Mouse (Mus musculus): Measurements from ENCODE around the gene Bpifa5.
"Not testable (repeated sequence)": the region's sequence is repeated elsewhere in the genome, so short reads cannot be mapped to it uniquely, and the experiment has no call there.

The Bpifa5 gene

DNA sequence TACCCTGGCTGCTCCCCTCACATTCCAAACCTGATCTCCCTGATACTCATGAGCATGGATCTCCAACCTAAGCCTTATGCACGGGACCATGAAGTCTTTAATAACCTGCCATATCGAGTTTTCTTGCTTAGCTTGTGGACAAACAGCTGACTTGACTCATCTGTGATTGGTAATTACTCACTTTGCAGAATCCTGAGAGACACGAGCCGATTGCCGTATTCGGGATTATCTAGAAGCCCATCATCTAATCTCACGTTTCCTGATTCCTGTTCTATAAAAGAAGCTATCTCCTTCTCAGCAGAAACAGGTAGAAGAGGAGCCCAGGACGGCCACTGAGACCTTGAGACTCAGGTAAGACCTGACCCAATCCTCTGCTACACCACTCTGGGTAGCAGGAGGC lies at the start of gene Bpifa5:
Gene Bpifa5 (plus strand): TSS at position 301 of the 400 bp plus-strand sequence.
- DNase-seq (ENCODE audit: extremely low read depth, low read depth): no peak

DNA sequence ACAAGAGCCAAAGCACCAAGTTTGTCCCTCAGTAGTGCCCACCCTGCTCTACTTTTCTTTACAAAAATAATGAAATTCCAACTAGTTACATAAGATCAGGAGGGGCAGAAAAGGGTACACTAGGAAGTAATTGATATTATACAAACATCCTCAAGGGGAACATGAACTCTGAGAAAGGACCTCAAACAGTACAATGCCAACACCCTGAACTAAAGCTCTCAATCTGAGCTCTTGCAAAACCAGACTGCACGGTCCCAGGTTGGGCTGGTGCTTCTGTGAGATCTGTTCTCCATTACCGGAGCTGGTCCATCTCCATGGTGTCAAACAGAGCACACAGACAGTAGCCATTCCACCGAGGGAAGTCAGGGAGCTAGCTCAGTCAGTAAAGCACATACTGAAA lies 45.0 kb upstream of the Bpifa5 start:
- no peak for DNase-seq (ENCODE audit: extremely low read depth, low read depth)

DNA sequence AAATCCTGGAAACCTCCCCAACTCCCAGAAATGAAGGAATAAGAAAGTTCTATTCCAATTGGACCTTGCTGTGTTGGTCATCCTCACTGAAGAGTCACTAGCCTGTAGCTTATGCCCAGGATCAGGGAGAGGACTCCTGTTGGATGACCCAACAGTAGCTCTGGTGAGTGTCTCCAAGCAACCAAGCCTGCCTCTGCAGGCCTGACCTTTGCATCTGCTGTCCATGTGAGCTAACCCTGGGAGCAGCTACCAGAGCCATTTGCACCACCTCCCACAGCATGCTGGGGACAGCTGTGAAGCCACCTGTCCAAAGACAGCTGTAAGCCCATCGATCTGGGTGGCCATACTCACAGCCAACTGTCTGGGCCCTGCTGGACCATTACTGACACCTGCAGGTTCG lies 32.3 kb upstream of the Bpifa5 start, which contains the start of gene Bpifa3:
Gene Bpifa3 (plus strand): TSS at position 217 of the 400 bp plus-strand sequence.
- no peak for DNase-seq (ENCODE audit: extremely low read depth, low read depth)

DNA sequence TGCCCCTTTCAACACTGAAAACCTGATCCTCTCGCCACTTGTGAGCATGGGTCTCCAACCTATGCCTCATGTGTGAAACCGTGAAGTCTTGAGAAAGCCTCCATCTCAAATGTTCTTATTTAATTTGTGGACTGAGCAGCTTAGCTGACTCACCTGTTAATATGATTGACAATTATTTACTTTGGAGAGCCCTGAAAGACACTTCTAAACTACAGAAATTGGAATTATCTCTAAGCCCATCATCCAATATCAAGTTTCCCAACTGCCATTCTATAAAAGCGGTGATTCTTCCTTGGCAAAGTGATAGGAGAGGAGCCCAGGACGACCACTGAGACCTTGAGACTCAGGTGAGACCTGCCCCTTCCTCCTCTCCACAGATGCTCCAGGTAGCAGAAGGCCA lies 19.8 kb upstream of the Bpifa5 start, which contains the start of gene Bpifa1:
Gene Bpifa1 (plus strand): TSS at position 301 of the 400 bp plus-strand sequence.
- DNase-seq (ENCODE audit: extremely low read depth, low read depth): no peak

DNA sequence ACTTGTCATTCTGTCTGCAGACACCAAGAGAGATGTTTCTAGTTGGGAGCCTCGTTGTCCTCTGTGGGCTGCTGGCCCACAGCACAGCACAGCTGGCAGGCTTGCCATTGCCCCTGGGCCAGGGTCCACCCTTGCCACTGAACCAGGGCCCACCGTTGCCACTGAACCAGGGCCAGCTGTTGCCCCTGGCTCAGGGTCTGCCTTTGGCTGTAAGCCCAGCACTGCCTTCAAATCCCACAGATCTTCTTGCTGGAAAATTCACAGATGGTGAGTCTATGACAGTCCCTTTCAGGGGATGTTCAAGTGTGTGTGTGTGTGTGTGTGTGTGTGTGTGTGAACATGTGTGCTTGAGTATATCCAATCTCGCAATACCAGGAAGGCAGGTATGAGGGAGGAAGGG lies 18.7 kb upstream of the Bpifa5 start:
- no peak for DNase-seq (ENCODE audit: extremely low read depth, low read depth)

DNA sequence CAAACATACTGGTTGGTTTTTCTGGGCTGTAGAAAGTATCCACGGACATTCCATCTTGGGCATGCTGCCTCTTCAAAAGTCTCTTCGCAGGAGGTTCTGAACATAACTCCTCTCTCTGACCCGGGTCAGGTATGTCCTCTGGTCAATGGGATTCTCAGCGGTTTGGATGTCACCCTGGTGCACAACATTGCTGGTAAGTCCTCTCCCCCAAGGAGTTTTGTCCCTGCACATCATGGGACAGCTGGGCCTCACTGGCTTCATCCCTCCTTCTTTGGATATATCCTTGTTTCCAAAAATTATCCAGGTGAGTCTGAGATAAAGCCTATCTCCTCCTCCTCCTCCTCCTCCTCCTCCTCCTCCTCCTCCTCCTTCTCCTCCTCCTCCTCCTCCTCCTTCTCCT lies 14.9 kb upstream of the Bpifa5 start:
- DNase-seq (ENCODE audit: extremely low read depth, low read depth): no peak

DNA sequence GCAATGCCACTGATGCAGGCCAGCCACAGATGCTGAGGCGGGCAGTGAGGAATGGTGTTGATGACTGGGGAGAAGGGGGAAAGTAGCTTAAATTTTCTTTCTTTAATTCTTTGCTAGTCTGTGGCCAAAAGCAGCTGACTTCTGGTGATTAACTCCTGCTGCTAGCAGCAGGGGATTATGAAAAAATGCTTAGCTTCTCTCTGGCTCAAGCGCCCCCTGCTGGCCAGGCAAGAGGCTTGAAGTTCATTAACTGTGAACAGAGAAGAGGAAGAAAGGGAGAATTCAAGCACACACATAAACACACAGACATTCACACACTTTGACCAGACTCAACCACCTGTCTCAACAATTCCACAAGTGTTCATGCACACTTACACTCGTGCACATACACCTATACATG lies 4.0 kb upstream of the Bpifa5 start:
- no peak for DNase-seq (ENCODE audit: extremely low read depth, low read depth)

DNA sequence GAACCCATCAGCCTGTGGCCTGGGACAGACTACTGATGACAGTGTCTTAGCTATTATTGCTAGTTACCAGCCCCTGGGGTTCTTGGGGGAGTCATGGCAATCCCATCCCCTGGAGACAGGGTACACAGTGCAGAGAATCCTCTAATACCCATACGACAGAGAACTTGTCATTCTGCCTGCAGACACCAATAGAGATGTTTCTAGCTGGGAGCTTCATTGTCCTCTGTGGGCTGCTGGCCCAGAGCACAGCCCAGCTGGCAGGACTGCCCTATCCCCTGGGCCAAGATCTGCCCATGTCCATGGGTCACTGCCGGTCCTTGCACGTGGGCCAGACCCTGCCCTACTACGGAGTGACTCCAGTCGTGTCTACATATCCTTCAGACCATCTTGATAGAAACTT lies 899 bp downstream of the Bpifa5 start:
- DNase-seq (ENCODE audit: extremely low read depth, low read depth): no peak

DNA sequence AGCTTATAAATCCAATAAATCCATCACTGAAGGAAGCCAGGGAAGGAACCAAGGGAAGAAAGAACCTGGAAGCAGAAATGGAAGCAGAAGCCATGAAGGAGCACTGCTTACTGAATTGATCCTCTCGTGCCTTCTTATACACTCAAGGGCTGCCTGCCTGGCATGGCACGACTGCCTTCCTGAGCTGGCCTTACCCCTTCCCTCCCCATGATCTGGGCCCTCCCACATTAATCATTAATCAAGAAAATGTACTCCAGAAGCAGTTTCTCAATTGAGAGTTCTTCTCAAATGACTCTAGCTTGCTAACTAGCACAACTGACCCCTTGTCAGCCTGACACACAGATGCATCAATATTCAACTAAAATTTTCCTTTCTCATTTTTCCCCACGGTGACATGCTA lies 6.8 kb downstream of the Bpifa5 start:
- no peak for DNase-seq (ENCODE audit: extremely low read depth, low read depth)

DNA sequence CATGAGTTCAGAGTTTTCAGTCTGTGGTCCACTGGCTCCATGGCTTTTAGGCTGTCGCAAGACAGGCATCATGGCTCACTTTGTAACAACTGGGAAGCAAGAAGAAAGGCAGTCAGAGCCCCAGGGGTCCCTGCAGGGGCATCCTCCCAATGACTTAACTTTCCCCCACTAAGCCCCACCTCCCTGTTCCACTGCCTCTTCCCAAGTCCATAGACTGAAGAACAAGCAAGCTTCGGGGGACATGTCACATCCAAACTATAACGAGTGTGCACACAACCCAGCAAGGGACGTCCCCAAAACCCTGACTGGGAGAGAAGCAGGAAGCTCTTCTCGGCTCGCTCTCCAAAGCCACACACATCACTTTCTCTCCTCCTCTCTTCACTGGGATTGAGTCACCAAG lies 9.2 kb downstream of the Bpifa5 start:
- DNase-seq (ENCODE audit: extremely low read depth, low read depth): no peak

DNA sequence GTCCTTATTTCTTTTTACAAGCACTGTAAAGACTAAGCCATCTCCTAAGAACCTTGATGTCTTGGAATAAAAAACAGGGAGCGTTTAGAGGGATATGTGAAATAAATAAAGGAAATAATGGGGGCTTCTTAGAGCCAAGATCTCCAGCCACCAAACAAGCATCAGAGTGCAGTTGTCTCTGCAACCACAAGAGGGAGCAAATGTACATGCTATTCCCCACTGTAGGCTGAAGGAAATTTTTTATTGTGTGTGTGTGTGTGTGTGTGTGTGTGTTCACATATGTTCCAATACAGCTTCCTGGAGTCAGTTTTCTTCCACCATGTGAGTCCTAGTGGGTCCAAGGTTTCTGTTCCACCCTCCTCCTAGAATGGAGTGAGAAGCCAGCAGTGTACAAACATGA lies 10.9 kb downstream of the Bpifa5 start:
- DNase-seq (ENCODE audit: extremely low read depth, low read depth): peak; percentile 6

DNA sequence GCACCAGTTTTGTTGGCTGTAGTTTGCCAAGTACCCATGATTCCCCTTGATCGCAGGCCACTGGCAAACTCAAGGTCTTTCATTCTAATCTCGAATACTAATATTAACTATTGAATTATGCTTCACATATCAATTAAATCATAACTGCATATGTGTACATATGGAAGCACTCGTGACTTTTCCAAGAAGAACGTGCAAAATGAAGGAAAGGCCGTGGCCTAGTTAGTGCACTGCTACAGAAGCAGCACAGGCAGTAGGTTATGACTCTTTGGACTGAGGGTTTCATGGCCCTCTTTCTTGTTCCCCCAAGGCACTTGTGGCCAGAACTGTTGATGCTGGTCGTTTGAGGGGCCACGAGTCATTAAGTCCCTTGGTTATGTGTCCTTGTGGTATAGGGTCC lies 19.5 kb downstream of the Bpifa5 start:
- not testable (repeated sequence) for DNase-seq (ENCODE audit: extremely low read depth, low read depth)

DNA sequence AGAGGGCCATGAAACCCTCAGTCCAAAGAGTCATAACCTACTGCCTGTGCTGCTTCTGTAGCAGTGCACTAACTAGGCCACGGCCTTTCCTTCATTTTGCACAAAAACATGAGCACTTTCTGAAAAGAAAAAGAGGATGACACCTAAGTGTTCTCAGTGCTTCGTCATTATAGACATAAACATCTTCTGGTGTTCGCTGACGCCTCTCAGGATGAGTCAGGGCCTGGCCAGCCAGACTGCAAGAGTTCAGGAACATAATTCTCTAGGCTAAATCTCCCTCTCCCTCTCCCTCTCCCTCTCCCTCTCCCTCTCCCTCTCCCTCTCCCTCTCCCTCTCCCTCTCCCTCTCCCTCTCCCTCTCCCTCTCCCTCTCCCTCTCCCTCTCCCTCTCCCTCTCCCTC lies 20.7 kb downstream of the Bpifa5 start:
- DNase-seq (ENCODE audit: extremely low read depth, low read depth): not testable (repeated sequence)

DNA sequence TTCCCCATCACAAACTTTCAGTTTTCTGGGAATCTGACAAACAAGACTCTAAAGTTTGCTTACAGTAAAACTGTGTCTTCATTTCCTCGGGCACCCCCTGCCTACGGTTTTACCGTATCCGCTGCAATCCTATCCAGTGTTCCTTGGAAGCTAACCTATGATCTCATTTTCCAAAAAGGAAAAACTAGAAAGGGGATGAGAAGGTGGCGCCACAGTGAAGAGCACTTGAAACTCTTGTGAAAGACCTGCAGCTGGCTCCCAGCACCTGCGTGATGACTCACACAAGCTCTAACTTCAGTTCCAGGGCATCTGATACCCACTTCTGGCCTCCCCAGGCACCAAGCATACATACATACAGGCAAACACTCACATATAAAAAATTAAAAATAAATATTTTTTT lies 22.9 kb downstream of the Bpifa5 start:
- no peak for DNase-seq (ENCODE audit: extremely low read depth, low read depth)

DNA sequence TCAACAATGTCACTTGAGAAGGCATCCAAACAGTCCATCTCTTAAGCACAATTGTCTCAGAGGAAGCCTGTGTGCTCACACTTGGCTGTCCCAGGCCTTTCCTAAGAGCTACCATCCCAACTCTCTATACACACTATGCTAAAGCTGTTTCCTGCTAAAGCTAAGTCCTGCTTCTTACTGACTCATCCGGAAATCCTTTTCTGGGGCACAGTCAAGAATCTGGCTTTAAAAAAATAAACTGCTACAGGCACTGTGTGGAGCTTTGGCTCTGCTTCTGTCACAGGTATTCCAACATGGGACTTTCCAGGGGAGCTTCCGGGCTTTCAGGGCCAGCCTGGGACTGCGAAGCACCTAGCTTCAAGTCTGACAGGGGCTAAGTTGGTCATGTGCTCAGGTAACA lies 23.3 kb downstream of the Bpifa5 start:
- DNase-seq (ENCODE audit: extremely low read depth, low read depth): no peak

DNA sequence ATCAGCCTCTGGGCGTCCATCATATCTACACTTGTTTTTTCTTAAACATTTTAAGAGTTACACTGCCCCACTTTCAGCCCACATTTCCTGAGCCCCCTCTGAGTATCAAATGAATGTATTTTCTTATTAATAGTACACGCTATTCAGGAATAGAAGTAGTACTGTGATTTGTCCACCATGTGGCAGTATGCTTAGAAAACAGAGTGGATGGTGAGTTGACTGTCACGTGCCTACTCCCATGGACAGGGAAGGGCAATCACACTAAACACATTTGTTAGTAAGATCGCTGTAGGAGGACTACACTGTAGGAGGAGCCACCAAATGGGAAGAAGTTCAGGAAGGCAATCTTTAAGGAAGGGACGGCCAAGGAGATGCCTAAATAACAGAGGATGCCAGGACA lies 25.1 kb downstream of the Bpifa5 start:
- no peak for DNase-seq (ENCODE audit: extremely low read depth, low read depth)

DNA sequence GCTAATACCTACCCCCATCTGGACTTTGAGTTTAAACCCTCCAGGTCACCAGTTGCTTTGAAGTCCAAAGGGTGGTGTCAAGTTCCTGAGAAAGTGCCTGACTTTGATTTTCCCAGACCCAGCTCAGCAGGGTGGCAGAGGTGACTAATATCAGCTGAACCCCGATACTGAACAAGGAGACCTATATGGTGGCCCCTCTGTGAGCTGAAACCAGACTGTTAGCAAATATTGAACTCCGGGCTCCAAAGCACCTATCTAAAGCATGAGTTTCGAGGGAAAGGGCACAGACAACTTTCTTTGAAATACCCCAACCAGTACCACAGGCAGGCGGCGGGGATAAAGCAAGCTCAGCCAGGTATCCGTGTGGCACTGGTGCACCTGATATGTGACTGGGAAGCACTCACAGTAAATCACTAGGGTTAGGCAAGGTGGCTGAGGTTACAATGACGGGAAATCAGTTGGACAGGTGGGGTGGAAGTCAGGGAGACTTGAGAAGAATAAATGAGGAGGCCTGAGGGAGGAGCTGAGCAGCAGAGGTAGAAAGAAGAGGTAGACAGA lies 27.5 kb downstream of the Bpifa5 start:
- DNase-seq (ENCODE audit: extremely low read depth, low read depth): no peak

DNA sequence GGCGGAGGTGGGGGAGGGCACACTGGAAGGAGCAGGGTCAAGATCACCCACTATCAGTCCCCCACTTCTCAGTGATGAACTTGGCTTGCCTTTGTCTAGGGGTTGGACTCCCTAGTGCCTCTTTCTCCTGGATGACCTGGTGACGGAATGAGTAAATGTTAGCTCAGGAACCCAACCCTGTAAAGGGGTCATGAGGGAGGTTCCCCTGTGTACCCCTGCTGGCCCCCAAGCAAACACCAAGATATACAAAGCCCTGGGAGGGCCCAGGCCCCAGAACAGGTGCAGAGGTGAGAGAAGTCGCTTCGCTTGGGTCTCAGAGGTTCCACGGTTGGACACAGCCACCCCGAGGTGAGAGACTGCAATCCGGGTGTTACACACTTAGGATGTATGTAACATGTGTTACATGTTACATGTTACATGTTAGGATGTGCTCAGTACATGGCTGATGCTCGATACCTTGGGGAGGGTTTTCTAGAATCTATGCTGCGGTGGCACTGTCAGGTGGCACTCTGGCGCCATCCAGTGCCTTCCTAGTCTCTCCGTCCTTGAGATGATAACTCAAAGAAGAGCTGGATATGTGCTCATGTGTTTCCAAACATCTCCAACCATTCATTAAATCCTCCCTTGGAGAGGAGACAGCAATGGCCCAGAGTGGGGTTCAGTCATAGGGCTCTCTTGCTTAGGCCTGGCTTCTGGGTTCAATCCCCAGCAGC lies 28.3 kb downstream of the Bpifa5 start, which contains the start of gene Bpifb1:
Gene Bpifb1 (plus strand): TSS at position 273 of the 713 bp plus-strand sequence.
- no peak for DNase-seq (ENCODE audit: extremely low read depth, low read depth)

DNA sequence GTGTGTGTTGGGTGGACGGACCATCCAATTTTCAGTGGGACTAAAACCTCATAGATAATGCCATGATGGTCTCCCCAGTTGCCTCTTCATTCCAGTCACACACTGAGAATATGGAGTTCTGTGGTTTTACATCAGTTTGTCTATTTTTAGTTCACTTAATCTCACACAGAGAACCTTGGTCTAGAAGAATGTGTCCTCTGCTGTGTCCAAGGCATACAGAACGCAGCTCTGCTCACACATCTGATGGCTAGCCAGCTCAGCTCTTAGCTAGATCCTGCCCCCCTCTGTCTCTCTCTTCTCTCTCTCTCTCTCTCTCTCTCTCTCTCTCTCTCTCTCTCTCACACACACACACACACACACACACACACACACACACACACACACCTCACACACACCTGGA lies 29.7 kb downstream of the Bpifa5 start:
- DNase-seq (ENCODE audit: extremely low read depth, low read depth): no peak

DNA sequence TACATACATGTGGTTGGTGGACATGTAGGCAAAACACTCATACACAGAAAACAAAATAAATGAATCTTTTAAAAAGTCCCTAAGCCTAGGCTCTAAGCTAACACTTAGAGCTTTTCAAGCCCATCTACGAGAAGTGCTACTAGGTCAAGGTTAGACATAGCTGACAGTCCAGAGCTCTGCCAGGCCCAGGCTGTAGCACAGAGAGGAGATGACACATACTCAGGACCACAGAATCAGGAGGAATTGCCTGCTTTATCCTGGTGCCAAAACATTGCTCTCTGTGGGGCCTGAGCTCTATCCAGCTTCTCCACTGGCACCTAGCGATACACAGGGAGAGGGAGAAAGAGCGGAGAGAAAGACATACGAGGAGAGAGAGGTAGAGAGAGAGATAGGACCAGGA lies 30.7 kb downstream of the Bpifa5 start:
- DNase-seq (ENCODE audit: extremely low read depth, low read depth): no peak

DNA sequence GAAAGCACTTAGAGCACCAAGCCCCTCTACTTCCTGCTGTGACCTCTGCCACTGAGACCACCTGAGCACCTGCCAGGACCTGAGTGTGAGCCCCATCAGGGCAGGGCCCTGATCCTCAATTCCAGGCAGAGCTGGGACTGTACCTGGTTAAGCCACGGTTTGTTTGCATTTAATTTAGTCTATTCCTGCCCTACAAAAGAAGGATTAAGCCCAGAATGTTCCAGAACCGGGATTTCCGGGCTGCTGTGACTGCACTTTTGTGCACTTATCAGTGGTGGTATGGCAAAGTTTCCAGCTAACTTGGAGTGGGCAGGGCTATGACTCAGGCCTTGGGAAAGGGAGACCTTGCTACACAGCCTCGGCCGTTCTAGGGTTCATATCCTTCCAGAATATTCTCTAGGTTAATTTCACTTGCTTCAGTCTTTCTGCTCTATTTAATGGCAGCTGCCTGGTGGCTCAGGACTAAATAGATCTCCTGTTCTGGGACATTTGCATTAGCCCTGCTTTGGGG lies 31.6 kb downstream of the Bpifa5 start:
- no peak for DNase-seq (ENCODE audit: extremely low read depth, low read depth)

DNA sequence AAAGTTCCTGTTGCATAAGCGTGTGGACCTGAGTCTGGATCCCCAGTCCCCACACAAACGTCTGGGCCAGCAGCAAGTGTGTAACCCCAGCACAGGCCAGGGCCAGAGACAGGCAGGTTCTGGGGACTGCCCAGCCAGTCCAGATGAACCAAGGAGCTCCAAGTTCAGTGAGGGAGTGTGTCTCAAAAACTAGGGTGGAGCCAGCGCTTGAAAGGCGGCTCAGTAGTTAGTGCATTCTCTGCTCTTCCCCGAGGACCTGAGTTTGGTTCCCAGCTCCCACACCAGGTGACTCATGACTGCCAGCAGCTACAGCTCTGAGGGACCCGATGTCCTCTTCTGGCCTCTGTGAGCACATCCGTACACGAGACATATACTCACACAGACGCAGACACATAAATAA lies 34.6 kb downstream of the Bpifa5 start:
- no peak for DNase-seq (ENCODE audit: extremely low read depth, low read depth)

DNA sequence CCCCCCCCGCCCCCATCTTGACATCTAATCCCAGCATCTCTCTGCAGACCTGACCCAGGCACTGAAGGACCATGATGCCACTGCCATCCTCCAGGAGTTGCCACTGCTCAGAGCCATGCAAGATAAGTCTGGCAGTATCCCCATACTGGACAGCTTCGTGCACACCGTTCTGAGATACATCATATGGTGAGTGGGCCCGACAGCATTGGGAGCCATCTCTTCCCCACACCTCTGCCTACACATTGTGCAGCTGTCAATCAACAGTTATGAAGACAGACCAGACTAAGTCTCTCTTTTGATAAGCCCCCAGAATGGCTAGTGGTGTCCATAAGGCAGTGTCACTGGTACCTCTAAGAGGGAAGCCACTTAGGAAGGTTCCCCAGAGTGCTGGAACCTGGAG lies 42.2 kb downstream of the Bpifa5 start:
- DNase-seq (ENCODE audit: extremely low read depth, low read depth): no peak
